Mouse (Mus musculus) naive thymus-derived CD4-positive, alpha-beta T cell, adult 2 months (primary cell): ENCODE results near the gene Rnf130.
A peak's percentile ranks its signal among the peaks of the same experiment; 100 is the strongest.

ENCODE experiments used
- DNase-seq: peaks from one replicate; pipeline ENCODE4 v3.0.0-alpha.2; 2011; ENCODE audit warnings: low read depth

The Rnf130 gene

DNA sequence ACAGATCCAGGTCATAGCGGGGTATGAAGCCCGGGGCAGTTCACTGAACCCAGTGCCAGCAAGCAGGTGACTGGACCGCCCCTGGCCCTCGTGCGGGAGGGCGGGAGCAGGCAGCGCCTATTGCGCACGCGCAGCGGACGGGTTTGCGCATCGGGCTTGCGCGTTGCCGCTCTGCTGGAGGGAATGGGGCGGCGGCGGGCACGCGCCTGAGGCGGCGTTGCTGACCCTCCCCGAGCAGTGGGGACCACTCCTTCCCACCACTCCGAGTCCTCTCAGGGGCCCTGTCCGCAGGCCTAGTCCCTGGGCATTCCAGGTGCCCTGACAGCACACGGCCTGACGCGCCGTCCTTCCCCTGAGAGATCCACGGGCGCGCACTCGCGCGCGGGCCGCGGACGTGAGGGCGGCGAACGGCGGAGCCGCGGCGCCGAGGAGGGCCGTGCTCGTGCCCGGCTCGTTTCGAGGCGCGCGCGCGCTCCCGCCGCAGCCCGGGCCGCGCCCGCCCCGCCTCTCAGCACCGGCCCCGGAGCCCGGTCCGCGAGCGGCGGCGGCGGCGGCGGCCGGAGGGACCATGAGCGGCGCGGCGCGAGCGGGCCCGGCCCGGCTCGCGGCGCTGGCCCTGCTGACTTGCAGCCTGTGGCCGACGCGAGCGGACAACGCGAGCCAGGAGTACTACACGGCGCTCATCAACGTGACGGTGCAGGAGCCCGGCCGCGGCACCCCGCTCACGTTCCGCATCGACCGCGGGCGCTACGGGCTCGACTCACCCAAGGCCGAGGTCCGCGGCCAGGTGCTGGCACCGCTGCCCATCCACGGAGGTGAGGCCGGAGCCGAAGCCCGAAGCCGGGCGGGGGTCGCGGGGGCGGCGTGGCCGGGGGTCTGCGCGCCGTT is at the start of gene Rnf130:
Gene Rnf130 (plus strand): TSS at position 514 of the 888 bp plus-strand sequence.
- DNase-seq, result peak; percentile 96

DNA sequence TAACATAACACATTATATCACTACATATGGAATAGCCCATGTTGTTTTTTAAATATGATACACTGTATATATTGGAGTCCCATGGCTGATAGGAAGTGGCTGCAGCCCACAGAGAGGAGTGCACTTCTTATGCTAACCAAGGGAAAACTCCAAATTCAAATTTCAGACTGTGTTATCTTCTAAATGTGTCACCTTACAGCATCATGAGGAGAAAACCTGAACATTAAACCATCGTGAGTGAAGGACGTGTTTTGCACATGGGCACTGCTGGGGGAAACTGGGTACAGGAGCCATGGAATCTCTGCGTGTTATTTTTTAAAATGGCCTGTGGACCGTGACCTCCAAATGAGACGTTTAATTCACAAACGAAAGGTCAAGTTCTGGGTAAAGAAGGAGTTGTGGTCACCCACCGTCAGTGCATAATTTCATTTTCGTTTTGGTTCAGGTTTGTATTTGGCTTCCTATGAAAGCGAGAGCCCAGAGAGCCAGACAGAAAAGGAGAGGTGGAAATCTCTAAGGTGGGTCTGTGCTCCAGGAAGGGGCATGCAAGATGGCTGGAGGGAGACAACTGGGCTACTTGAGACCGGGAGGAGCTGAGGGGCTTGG is 47.1 kb upstream of the Rnf130 start:
- no peak for DNase-seq

DNA sequence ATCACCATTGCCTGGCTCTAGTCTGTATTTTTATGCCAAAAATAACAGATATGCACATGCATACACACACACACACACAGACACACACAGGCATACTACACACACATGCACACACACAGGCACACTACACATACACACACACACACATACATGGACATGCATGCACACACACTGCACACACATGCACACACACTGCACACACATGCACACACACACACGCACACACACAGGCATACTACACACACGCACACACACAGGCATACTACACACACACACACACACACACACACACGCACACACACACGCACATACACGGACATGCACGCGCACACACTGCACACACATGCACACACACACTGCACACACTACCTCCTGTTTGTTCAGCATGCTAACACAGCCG is 46.2 kb upstream of the Rnf130 start:
- no peak for DNase-seq

DNA sequence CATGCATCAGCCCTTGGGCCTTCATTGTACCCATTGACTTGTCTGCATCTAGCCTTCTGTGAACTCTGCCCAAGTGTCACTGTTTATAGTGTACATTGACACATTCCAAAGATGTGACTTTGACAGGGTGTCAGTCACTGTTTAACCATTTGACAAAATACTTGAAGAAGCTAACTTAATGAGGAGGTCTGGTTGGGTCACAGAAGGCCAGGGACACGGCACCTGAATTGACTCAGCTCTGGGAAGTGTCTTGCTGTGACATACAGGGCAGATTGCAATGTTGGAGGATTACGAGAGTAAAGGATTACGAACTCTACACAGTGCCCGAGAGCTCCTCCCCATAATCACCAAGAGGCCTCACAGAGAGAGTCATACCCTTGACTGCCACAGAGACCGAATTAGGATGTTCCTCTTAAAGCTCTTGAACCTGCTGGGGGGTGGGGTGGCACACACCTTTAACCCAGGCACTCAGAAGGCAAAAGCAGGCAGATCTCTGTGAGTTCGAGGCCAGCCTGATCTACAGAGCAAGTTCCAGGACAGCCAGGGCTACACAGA is 44.4 kb upstream of the Rnf130 start:
- DNase-seq, result no peak

DNA sequence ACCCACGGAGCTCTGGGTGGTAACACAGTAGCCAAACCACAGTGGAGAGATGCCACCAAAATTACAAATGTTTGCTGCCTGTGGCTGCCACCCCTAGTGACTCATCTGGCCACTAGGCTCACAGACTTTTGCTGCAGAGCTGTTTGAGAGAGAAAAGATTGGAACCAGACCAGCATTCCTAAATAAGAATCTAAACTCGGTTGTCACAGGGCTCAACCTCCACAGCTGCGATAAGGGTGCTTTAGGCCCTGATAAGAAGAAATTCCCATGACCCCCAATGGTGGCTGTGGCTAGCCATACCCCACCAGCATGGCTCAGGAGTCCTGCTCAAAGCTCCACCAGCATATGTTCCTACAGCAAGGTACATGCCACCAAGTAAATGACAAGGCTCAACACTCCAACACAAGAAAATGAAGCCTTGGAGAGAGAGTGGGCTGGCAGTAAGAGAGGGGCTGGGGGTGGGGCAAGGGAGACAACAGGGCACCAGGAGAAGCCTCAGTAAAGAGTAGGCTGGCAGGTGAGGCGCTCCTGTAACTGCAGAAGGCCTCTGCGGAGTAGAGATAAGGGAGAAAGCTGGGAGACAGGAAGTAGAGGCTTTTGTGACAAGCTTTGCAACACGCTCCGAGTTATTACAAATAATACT is 43.7 kb upstream of the Rnf130 start:
- DNase-seq, result peak; percentile 35

DNA sequence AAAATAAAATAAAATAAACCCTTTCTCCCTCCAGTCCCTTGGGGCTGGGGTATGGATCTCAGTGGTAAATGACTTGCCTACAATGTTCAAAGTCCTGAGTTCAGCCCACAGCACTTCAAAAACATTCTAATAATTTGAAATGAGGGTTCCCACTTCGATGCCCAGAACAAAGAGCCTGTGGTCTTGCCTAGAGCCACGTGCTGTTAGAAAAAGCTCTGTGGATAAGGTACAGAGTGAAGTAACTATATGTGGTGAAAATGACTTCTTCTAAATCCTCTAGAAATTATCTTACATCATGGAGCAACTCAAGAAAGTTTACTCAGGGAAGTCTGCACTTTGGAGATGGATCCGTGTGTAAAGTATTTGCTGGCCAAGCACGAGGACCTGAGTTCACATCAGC is 43.1 kb upstream of the Rnf130 start:
- no peak for DNase-seq

DNA sequence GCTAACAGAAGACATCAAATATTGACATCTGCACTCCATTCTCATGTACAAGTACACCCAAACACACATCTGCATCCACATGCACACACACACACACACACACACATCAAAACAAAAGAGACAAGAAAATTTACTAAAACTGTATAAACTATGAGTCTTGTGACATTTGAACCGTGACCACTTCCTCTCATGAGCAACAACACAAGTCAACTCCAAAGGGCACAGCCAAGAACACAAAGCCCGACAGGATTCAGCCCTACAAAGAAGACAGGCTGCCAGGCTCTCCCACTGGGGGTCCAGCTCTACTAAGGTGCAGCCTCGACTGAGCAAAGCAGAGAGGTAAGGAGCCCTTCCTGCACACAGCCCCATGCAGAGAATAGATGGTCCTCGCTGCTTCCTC is 42.3 kb upstream of the Rnf130 start:
- peak; percentile 69 for DNase-seq

DNA sequence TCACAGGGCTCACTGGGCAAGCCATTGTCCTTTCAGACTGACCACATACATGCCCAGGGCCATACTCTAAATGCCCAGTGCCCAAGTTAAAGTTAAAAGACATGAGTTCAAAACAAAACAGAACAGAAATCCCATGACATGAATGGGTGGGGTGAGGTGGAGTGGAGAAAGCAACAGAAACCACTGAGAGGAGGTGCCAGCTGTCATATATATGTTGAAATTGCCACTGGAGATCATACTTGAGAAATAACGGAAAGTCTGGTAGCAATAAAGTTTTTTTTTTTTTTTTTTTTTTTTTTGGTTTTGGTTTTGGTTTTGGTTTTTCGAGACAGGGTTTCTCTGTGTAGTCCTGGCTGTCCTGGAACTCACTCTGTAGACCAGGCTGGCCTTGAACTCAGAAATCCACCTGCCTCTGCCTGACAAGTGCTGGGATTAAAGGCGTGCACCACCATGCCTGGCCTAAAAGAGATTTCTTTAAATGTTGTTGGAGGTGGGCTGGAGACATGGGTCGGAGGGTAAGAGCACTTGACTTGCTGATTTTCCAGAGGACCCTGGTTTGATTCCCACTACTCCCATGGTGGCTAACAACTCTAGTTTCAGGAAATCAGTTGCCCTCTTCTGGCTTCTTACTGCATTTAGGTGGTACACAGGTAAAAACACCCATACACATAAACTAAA is 41.1 kb upstream of the Rnf130 start:
- peak; percentile 68 for DNase-seq

DNA sequence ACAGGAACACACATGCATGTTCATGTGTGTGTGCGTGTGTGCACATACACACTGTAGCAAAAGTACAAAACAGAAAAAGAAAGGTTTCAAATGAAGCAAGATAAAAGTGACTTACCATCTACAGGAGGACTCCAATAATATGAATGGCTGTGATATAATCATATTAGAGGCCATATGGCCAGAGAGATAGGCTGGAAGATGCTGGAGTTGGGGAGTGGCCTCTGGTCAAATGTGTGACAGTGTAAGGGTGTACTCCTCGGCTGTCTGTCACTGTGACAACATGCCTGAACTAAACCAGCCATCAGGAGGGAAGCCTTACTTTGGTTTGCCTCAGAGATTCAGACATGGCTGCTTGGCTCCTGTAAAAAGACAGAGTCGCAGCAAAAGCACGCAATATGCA is 40.1 kb upstream of the Rnf130 start:
- no peak for DNase-seq

DNA sequence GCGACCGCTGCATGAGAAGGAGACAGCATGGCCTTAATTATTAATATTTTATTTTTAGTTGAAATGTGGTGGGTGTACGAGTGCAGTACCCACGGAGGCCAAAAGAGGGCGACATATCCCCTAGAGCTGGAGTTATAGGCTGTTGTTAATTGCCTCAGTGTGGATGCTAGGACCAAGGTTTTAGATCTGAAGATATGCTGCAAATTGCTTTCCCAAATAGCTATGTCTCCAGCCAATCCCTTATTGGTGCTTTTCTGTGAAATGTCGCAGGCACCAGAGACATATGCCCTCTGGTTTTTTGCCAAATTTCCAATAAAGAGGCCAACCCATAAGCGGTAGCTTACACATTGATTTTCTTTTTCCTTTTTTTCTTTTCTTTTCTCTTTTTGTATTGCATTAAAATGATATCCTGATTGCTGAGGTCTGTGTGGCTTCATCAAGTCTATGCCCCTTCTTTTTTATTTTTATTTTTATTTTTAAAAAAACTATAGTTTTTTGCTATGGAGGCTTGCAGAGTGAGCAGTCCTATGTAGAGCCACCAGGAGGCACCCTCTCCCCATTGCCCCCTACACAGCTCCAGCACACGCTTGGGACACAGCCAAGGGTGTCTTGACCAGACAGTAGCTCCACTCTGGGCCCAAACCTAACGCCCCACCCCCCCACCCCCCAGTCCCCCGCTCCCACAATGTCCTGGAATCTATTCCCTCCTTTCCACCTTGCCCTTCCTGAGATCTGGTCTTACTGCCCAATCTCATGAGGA is 38.7 kb upstream of the Rnf130 start:
- DNase-seq, result peak; percentile 82

DNA sequence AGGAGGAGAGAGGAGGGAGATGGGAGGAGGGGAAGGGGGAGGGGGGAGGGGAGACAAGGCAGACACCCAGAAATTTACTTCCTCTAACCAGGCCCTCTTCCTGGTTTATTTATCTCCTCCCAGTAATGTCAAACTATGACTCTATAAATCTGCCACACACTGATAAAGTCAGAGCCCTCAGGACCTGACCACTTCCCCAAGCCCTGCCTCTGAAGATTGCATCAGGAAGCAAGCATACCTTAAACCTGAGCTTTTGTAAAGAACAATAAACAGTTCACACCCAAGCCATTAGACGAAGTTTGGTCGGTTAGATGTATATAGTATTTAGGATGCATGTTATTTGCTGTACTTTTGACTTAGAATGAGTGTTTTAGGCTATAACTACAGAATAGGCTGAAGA is 30.6 kb upstream of the Rnf130 start:
- peak; percentile 30 for DNase-seq

DNA sequence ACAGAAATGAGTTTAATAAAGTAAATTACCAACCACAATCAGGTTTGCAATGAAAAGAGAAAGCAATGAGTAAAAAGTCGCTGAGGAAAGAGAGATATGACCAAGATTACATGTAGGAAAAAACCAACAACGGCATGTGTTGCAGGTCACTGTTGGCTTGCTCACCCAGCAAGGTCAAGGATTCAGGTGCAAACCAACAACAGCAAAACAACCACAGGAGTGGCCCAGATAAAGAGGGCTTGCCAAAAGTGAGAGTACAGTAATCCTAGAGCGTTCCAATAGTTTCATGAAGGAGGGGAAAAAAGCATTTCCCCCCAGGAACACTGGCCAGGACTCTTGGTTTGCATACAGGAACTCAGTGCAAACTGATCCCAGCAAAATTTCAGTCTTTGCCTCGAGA is 28.7 kb upstream of the Rnf130 start:
- DNase-seq, result no peak

DNA sequence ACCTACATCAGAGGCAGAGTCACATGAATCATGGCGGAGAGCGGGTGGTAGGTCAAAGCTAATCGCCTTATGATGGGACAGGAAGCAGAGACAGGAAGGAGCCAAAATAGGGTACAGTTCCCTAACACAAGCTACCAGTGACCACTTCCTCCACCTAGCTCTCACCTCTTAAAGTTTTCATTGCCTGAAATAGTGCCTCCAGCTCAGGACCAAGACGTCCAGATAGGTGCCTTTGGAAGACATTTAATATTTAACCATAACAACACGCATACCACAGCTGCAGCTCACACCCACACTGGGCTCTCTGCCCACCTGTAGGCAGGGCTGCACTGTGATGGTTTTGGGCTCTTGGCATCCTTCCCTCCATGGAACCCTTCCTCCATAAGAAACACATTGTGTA is 27.8 kb upstream of the Rnf130 start:
- DNase-seq, result no peak

DNA sequence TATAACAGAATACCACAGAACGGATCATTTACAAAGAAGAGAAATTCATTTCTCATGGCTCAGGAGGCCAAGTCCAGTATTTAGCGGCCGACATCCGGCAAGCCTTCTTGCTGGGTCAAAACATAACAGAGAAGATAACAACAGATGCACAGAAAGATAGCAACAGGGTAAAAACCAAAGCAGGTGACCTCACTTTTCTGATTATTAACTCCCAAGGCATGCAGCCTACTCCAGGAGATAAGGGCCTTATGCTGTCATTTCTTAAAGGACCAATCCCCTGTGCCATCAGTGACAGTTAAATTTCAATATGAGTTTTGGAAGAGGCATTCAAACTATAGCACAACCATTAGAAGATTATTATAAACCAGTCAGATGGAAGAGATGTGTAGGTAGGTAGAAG is 22.3 kb upstream of the Rnf130 start:
- no peak for DNase-seq

DNA sequence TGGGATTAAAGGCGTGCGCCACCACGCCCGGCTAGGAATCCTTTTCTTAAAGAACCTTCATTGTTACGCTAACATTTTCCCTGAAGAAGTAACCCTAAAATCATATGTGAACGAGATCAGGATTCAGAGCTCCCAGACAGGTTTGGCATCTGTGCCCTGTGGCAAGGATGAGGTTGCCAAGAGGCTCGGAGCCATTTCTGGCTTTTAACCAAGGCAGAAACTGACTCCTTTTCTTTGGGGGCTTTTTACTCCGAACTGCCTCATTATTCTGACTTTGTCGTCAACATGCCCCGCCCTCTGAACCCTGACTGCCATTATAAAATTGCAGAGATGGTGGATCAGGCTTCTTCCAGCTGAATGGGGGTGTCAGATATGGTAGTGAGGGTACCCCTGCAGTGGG is 17.4 kb upstream of the Rnf130 start:
- no peak for DNase-seq

DNA sequence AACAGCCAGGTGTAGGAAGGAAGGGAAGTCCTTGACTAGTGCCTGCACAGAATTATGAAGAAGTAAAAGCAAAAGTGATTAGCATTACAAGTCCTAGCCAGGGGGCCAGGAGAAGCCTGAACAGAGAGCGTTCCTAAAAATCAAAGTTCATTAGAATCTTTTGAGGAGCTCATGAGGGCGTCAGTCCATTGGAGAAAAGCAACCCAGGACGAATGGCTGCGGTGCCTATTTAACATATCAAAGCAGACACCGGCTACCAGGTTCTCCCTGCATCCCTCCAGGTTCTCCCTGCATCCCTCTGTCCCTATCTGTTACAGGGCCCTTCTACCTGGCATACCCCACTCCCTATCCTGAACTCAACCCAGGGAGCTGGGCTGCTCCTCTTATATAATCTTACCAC is 16.9 kb upstream of the Rnf130 start:
- no peak for DNase-seq

DNA sequence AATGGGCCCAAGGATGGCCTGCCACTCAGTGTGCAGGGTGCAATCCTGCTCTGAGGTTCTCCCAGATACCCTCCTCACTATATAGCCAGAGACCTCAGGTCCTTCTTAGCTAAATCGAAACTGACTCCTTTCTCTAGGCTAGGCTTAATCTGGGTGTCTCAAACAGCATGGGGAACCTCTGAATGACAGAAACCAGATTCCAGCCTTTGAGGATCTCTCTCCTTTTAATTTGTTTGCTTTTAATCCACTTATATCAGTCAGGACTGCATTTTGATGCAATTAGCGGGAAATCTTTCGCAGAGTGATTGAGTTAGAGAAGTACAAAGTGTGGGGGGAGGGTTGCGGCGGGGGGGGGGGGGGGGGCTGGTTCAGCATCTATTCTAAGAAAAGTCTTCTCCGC is 12.1 kb upstream of the Rnf130 start:
- DNase-seq, result no peak

DNA sequence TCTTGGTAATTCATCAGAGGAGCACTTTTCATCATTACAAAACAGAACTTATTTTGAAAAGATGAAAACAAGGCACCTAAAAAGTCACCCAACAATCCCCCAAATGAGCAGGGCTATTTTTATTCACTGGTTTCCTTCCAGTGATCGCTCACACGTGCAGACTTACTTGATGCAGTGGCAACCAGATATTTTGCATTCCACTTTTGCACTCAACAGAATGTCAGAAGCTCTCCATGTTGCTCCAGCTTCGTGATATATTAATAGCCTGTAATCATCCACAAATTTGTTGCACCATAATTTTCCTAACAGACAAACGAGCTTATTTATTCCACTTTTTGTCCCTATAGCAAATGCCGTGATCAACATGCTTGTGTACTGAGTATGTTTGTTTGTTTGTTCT is 8.6 kb upstream of the Rnf130 start:
- no peak for DNase-seq

DNA sequence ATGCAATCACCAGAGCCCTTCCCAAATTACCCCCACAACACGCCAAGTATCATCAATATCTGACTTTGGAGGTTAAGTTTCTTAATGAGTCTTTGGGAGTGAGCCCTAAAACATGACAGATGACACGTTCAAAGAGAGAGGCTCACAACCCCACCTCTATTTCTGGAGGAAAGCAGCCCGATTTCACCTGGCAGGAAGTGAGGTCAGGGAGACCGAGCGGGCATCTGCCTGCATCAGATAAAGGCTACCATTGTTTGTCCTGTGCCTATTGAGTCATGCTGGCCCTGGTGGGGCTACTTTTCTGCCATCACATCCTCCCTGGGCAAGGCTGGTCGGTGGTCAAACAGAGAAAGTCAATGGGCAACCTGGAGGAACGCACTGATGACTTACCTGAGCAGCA is 7.6 kb upstream of the Rnf130 start:
- no peak for DNase-seq

DNA sequence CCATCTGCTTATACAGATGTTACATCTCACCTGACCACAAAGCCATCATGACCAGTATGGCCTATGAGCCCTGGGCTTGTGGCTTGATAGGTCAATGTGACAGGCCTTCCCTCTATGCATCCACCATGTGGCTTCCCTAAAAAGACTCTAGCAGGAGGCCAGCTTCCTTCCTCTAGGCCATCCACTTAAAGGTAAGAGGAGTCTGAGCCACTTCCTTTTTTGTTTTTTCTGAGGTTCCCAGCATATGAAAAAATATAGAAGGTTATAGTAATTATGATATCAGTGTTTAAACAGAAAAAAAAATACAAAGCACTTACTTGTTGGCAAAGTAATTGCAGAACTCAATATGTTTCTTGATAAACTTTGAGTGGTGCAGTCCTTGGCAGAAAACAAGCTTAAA is 6.3 kb upstream of the Rnf130 start:
- no peak for DNase-seq

DNA sequence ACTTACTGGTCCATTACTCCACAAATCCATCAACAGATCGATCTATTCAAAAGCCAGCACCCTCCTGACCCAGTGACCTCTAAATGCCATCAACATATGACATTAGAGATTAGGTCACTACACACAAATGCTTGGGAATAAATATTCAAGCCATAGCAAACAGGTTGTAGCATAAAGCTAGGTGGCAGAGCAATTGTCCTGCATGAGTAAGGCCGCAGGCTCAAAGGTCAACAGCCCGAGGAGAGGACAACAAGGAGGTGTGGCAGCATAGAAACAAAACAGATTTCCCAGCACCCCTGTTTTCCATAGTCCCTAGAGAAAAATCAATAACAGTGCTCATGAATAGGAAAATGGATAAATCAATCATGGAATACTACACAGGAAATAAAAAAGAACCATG is 3.1 kb upstream of the Rnf130 start:
- DNase-seq, result no peak

DNA sequence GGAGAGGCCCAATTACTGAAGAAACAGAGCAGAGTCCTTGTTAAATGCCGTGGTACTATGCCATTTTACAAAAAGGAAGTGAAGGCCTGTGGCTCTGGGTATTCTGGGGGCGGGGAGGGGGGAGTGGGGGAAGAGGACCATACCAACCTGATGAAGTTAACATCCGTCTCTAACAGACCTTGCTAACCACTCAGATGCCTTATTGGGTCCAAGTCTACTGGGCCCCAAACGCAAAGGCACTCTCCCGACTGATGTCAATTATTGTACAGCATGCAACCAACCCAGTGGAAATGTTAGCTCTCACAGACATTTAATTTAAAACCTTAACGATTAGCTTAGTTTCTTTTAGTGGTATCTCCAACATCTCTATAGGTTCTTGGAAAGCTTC is 707 bp upstream of the Rnf130 start:
- no peak for DNase-seq
